Mouse (Mus musculus): Measurements from ENCODE around the gene Pde6g.

Gene Pde6g

GRCm38 (mm10) chr11:120467051-120467735, 13.9 kb upstream of the Pde6g start, which contains the start of gene Arl16:
Arl16 (minus strand) TSS chr11:120467607.
- DNase-seq = peak; percentile 94 to 97

- no peak for DNase-seq
These were observed 12.2 kb upstream of the Pde6g start for GRCm38 (mm10) chr11:120465521-120465920.

- no peak for DNase-seq
These were observed 11.1 kb upstream of the Pde6g start for GRCm38 (mm10) chr11:120464365-120464764.

- DNase-seq = no peak
These were observed 10.2 kb upstream of the Pde6g start for GRCm38 (mm10) chr11:120463536-120463935.

- DNase-seq = no peak
These were observed 5.7 kb upstream of the Pde6g start for GRCm38 (mm10) chr11:120458847-120459597.

GRCm38 (mm10) chr11:120457772-120458751, 4.8 kb upstream of the Pde6g start, which contains the start of the genes Oxld1 and Ccdc137:
Oxld1 (minus strand) TSS chr11:120458068.
Ccdc137 (plus strand) TSS chr11:120458115.
- peak; percentile 72 to 75 for DNase-seq

- DNase-seq = no peak
These were observed 4.1 kb upstream of the Pde6g start for GRCm38 (mm10) chr11:120457370-120457769.

GRCm38 (mm10) chr11:120455413-120455812, 2.1 kb upstream of the Pde6g start:
- DNase-seq = no peak

- no peak for DNase-seq
These were observed 1.7 kb upstream of the Pde6g start for GRCm38 (mm10) chr11:120454965-120455364.

- DNase-seq = no peak
These were observed 1.1 kb downstream of the Pde6g start for GRCm38 (mm10) chr11:120452246-120452645.

GRCm38 (mm10) chr11:120447179-120447578, 6.1 kb downstream of the Pde6g start:
- DNase-seq = no peak

GRCm38 (mm10) chr11:120445475-120445874, 7.8 kb downstream of the Pde6g start:
- DNase-seq = no peak

GRCm38 (mm10) chr11:120444106-120444505, 9.2 kb downstream of the Pde6g start:
- no peak for DNase-seq

GRCm38 (mm10) chr11:120442765-120443280, 10.5 kb downstream of the Pde6g start:
- no peak for DNase-seq

- no peak for DNase-seq
These were observed 11.0 kb downstream of the Pde6g start, which contains the start of gene Tspan10 for GRCm38 (mm10) chr11:120442344-120442743. Tspan10 (plus strand) TSS chr11:120442644.

GRCm38 (mm10) chr11:120437857-120438385, 15.4 kb downstream of the Pde6g start:
- no peak for DNase-seq

GRCm38 (mm10) chr11:120437152-120437856, 16.0 kb downstream of the Pde6g start, which contains the start of gene Nploc4:
Nploc4 (minus strand) TSS chr11:120437708.
- DNase-seq = peak; percentile 89 to 91

GRCm38 (mm10) chr11:120426727-120427126, 26.6 kb downstream of the Pde6g start:
- DNase-seq = no peak

- DNase-seq = peak; percentile 42 to 48
These were observed 29.6 kb downstream of the Pde6g start for GRCm38 (mm10) chr11:120423569-120424295.

All from thymus, postnatal 36 days (tissue).